Mouse (Mus musculus) lung, adult 2 months (tissue): ENCODE results near the gene Atf6.

ENCODE experiments used
- CTCF ChIP-seq: fragments of 200-500 bp; IDR thresholded peaks from 2 replicates; pipeline ENCODE4 v1.5.1; 2011; ENCODE audit warnings: mild to moderate bottlenecking, low read length, control low read depth; ENCODE audit not compliant: insufficient read depth
- POLR2A ChIP-seq: fragments of 200-500 bp; IDR thresholded peaks from 2 replicates; pipeline ENCODE4 v1.6.1; 2011; ENCODE audit warnings: low read depth, mild to moderate bottlenecking, control low read depth, low read length, borderline replicate concordance; ENCODE audit errors: extremely low read depth

GRCm38 (mm10) chr1:170709481-170709880 lies 158.1 kb downstream of the Atf6 start:
- TF ChIP-seq CTCF: 0 out of 2 replicates have a peak, but pooled peaks have one; percentile 9
- no peak for TF ChIP-seq POLR2A
